Mouse (Mus musculus): ENCODE measurements around the gene Ttbk1.

DNA sequence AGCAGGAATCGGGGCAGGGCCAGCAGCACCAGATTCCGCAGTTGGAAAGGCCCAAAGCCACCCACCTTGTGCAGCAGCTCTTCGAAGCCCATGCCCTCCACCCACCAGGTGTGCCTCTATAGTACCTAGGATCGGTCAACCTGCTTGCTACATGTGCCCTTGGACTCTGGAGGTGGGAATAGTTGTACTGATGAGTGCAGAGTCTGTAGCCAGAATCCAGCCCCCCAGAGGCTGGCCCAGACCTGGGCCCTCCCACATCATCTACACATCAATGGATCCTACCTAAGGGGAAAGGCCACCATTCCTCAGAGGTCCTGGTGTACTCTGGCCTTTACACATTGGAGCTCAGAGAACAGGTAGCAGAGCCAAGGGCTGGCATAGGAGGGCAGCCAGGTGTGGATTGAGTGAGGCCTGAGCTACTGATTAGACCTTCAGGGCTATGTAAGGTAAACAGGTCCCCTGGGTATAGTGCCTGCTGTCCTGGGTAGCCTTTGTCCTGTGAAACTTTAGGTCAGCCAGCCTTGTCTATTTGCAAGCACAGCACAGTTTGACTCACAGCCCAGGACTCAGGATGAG lies 49.1 kb downstream of the Ttbk1 start, which contains the start of gene Slc22a7:
- no peak for TF ChIP-seq CTCF (IDR thresholded peaks at IDR 0.05; ENCODE audit: control insufficient read depth, insufficient read depth, insufficient replicate concordance, low read depth, low read length)
- no peak for TF ChIP-seq POLR2A (IDR thresholded peaks at IDR 0.05; ENCODE audit: control insufficient read depth, low read depth, low read length)
